Mouse (Mus musculus) kidney, postnatal 14 days (tissue): Measurements from ENCODE around the gene Yy1.

Experiments used
- DNase-seq: peaks from one replicate; pipeline ENCODE4 v3.0.0; 2022; ENCODE audit warnings: mixed read lengths

Gene Yy1

GRCm38 (mm10) chr12:108792546-108793452 lies at the start of gene Yy1:
Yy1 (plus strand) TSS chr12:108792973.
- DNase-seq: peak; percentile 99

- DNase-seq: no peak
Observed at GRCm38 (mm10) chr12:108745990-108746389, 46.8 kb upstream of the Yy1 start.

- no peak for DNase-seq
Observed at GRCm38 (mm10) chr12:108749019-108749418, 43.8 kb upstream of the Yy1 start.

GRCm38 (mm10) chr12:108749454-108749853 lies 43.3 kb upstream of the Yy1 start:
- no peak for DNase-seq

GRCm38 (mm10) chr12:108750226-108750625 lies 42.5 kb upstream of the Yy1 start:
- DNase-seq: no peak

- DNase-seq: no peak
Observed at GRCm38 (mm10) chr12:108751790-108752189, 41.0 kb upstream of the Yy1 start.

- DNase-seq: no peak
Observed at GRCm38 (mm10) chr12:108755141-108755540, 37.6 kb upstream of the Yy1 start.

- DNase-seq: no peak
Observed at GRCm38 (mm10) chr12:108756611-108757010, 36.2 kb upstream of the Yy1 start.

GRCm38 (mm10) chr12:108757717-108758257 lies 35.0 kb upstream of the Yy1 start:
- DNase-seq: peak; percentile 99

GRCm38 (mm10) chr12:108758273-108758672 lies 34.5 kb upstream of the Yy1 start:
- DNase-seq: no peak

GRCm38 (mm10) chr12:108758682-108759081 lies 34.1 kb upstream of the Yy1 start:
- no peak for DNase-seq

- DNase-seq: no peak
Observed at GRCm38 (mm10) chr12:108759266-108759665, 33.5 kb upstream of the Yy1 start.

GRCm38 (mm10) chr12:108760016-108760415 lies 32.8 kb upstream of the Yy1 start:
- no peak for DNase-seq

GRCm38 (mm10) chr12:108760500-108761020 lies 32.2 kb upstream of the Yy1 start:
- no peak for DNase-seq

- peak; percentile 53 for DNase-seq
Observed at GRCm38 (mm10) chr12:108761209-108761608, 31.6 kb upstream of the Yy1 start.

- no peak for DNase-seq
Observed at GRCm38 (mm10) chr12:108761665-108762064, 31.1 kb upstream of the Yy1 start.

GRCm38 (mm10) chr12:108763057-108763796 lies 29.5 kb upstream of the Yy1 start:
- DNase-seq: peak; percentile 28

GRCm38 (mm10) chr12:108764917-108765678 lies 27.7 kb upstream of the Yy1 start:
- no peak for DNase-seq

- DNase-seq: peak; percentile 90
Observed at GRCm38 (mm10) chr12:108765751-108766221, 27.0 kb upstream of the Yy1 start.

- DNase-seq: peak; percentile 23
Observed at GRCm38 (mm10) chr12:108766316-108766715, 26.5 kb upstream of the Yy1 start.

GRCm38 (mm10) chr12:108766866-108767265 lies 25.9 kb upstream of the Yy1 start:
- no peak for DNase-seq

GRCm38 (mm10) chr12:108768196-108768854 lies 24.4 kb upstream of the Yy1 start:
- DNase-seq: no peak
